Mouse (Mus musculus) neural tube, embryonic 14.5 days (tissue): Measurements from ENCODE around the gene Vat1. TPM values are rescaled to one million over a fixed set of nuclear protein-coding genes. Genes with fewer than 3 reads are reported as not detected.

Experiments
- microRNA-seq: library from miRNA; unstranded; fragments of <30 nt; microRNA quantifications from one replicate; pipeline ENCODE4, GENCODE M21; 2016
- polyA plus RNA-seq: library from polyadenylated mRNA; unstranded; fragments of >200 nt; fragmentation: Nextera tagmentation; extraction: Ambion mirVana; gene quantifications from 2 replicates; pipeline ENCODE4 v1.2.1, GENCODE M21; 2014

Gene Vat1
- polyA plus RNA-seq, 1 experiment from 2014 or later: 90.8 TPM

Small RNAs within 50 kb of the gene (microRNA-seq; reads per million reads assigned to microRNA genes)
- gene Mir6929: not detected

Other genes starting within 250 kb of the Vat1 start
- gene Ezh1, start 239.8 kb downstream of the Vat1 start, polyA plus RNA-seq: 28.4 and 30.7 TPM in 2 replicates
- gene Ramp2, start 220.2 kb downstream of the Vat1 start, polyA plus RNA-seq: 63.1 and 103 TPM in 2 replicates
- gene Vps25, start 212.5 kb downstream of the Vat1 start, polyA plus RNA-seq: 121 and 134 TPM in 2 replicates
- gene Wnk4, start 205.7 kb downstream of the Vat1 start, polyA plus RNA-seq: 4.2 and 5.9 TPM in 2 replicates
- 0.75 and 0.86 TPM in 2 replicates for gene Cntd1, start 187.2 kb downstream of the Vat1 start, polyA plus RNA-seq
- 242 and 258 TPM in 2 replicates for gene Coa3, start 187.1 kb downstream of the Vat1 start, polyA plus RNA-seq
- 178 and 182 TPM in 2 replicates for gene Becn1, start 163.9 kb downstream of the Vat1 start, polyA plus RNA-seq
- gene Psme3, start 150.0 kb downstream of the Vat1 start, polyA plus RNA-seq: 73.3 and 88.3 TPM in 2 replicates
- 1.7 and 2.0 TPM in 2 replicates for gene Aoc2, start 141.2 kb downstream of the Vat1 start, polyA plus RNA-seq
- 0.10 TPM in 1 of 2 replicates, not detected in the other for gene Aoc3, start 135.6 kb downstream of the Vat1 start, polyA plus RNA-seq
- not detected in 2 replicates for gene G6pc, start 98.7 kb downstream of the Vat1 start, polyA plus RNA-seq
- 89.5 and 100 TPM in 2 replicates for gene Aarsd1, start 48.6 kb downstream of the Vat1 start, polyA plus RNA-seq
- 8.1 and 8.9 TPM in 2 replicates for gene Gm27029, start 41.4 kb downstream of the Vat1 start, polyA plus RNA-seq
- gene Rundc1, start 41.1 kb downstream of the Vat1 start, polyA plus RNA-seq: 20.4 and 24.1 TPM in 2 replicates
- 1.8 and 3.0 TPM in 2 replicates for gene Ptges3l, start 40.9 kb downstream of the Vat1 start, polyA plus RNA-seq
- 257 and 271 TPM in 2 replicates for gene Rpl27, start 23.9 kb downstream of the Vat1 start, polyA plus RNA-seq
- 1.4 and 2.0 TPM in 2 replicates for gene Ifi35, start 17.8 kb downstream of the Vat1 start, polyA plus RNA-seq
- 37.9 and 61.8 TPM in 2 replicates for gene Rnd2, start 1.2 kb downstream of the Vat1 start, polyA plus RNA-seq
- 1.6 and 1.9 TPM in 2 replicates for gene Brca1, start 85.7 kb upstream of the Vat1 start, polyA plus RNA-seq
- gene Nbr1, start 85.9 kb upstream of the Vat1 start, polyA plus RNA-seq: 85.8 and 111 TPM in 2 replicates
- 3.6 and 3.9 TPM in 2 replicates for gene Tmem106a, start 116.0 kb upstream of the Vat1 start, polyA plus RNA-seq
- gene Gm11634, start 133.0 kb upstream of the Vat1 start, polyA plus RNA-seq: not detected in 2 replicates
- gene Rdm1, start 161.0 kb upstream of the Vat1 start, polyA plus RNA-seq: 9.4 and 11.1 TPM in 2 replicates
- 6.0 and 7.5 TPM in 2 replicates for gene Arl4d, start 199.3 kb upstream of the Vat1 start, polyA plus RNA-seq